8 mouse cellular contexts compared by ENCODE assay signal in genomic region chr6:91409448-91410167, GRCm38 (mm10). TPM values are rescaled to one million over a fixed set of nuclear protein-coding genes. Genes with fewer than 3 reads are reported as not detected.
DNase-seq lines count a peak whose midpoint lies in the region; ATAC-seq and TF ChIP-seq lines count a peak whose summit lies in the region.

No protein-coding gene starts in this region.

- H3K9ac ChIP-seq in lung, embryonic 15.5 days: no peak overlapping the region
- H3K9ac ChIP-seq in embryonic facial prominence, embryonic 14.5 days (ENCODE audit: low read depth, low read length): no peak overlapping the region
- no peak overlapping the region for H3K9ac ChIP-seq in kidney, embryonic 14.5 days (ENCODE audit: low read depth, low read length)
- H3K9ac ChIP-seq in midbrain, embryonic 12.5 days (replicated peaks): peak overlapping the region; percentile 71

- no peak for TF ChIP-seq POLR2A in lung, adult 2 months (IDR thresholded peaks at IDR 0.05; ENCODE audit: borderline replicate concordance, extremely low read depth, low read depth, low read length)

- peak overlapping the region; percentile 83 for H3K4me2 ChIP-seq in lung, embryonic 15.5 days
- peak overlapping the region; percentile 97 for H3K4me2 ChIP-seq in embryonic facial prominence, embryonic 14.5 days (ENCODE audit: low read depth, low read length)
- peak overlapping the region; percentile 98 for H3K4me2 ChIP-seq in kidney, embryonic 14.5 days (replicated peaks; ENCODE audit: low read depth, low read length)
- H3K4me2 ChIP-seq in midbrain, embryonic 12.5 days (replicated peaks): peak overlapping the region; percentile 89

- TF ChIP-seq CTCF in lung, adult 2 months (IDR thresholded peaks at IDR 0.05; ENCODE audit: insufficient read depth, low read length): no peak

- no peaks in the 10 kb centered on the region for H3K36me3 ChIP-seq in lung, embryonic 15.5 days
- no peaks in the 10 kb centered on the region for H3K36me3 ChIP-seq in embryonic facial prominence, embryonic 14.5 days (ENCODE audit: control insufficient read depth, insufficient read depth, low read length)
- no peaks in the 10 kb centered on the region for H3K36me3 ChIP-seq in kidney, embryonic 14.5 days (ENCODE audit: control insufficient read depth, insufficient read depth, low read length)
- H3K36me3 ChIP-seq in midbrain, embryonic 12.5 days: peaks cover 25% of the 10 kb centered on the region

- H3K4me1 ChIP-seq in lung, embryonic 15.5 days: peaks cover 12% of the 10 kb centered on the region; the same call in 1 of the 2 replicates
- H3K4me1 ChIP-seq in lung, adult 2 months (ENCODE audit: control insufficient read depth, insufficient read depth, low read length): no peaks in the 10 kb centered on the region
- H3K4me1 ChIP-seq in embryonic facial prominence, embryonic 14.5 days (ENCODE audit: control insufficient read depth, insufficient read depth, low read length): no peaks in the 10 kb centered on the region; the same call in none of the 2 replicates
- 0 out of 2 replicates have a peak, but pooled peaks cover 16% of the 10 kb centered on the region for H3K4me1 ChIP-seq in kidney, embryonic 14.5 days (ENCODE audit: control insufficient read depth, insufficient read depth, low read length)
- H3K4me1 ChIP-seq in midbrain, embryonic 12.5 days: peaks cover 28% of the 10 kb centered on the region

- no peak for ATAC-seq in lung, embryonic 15.5 days (ENCODE audit: borderline replicate concordance, extremely low read depth, low FRiP score, low TSS enrichment)
- ATAC-seq in embryonic facial prominence, embryonic 14.5 days (ENCODE audit: low read depth): no peak
- 0 out of 2 replicates have a peak, but pooled peaks have one; percentile 68 for ATAC-seq in kidney, embryonic 14.5 days (ENCODE audit: low FRiP score, low TSS enrichment)
- ATAC-seq in midbrain, embryonic 12.5 days (ENCODE audit: low FRiP score, low read depth): peak; percentile 25; the same call in 1 of the 2 replicates

- WGBS in lung, embryonic 15.5 days: under 1% methylated on average over 34 of the region's 34 CpGs
- 1% methylated on average over 34 of the region's 34 CpGs for WGBS in lung, adult 2 months
- under 1% methylated on average over 34 of the region's 34 CpGs for WGBS in embryonic facial prominence, embryonic 14.5 days
- WGBS in kidney, embryonic 14.5 days: under 1% methylated on average over 34 of the region's 34 CpGs
- under 1% methylated on average over 34 of the region's 34 CpGs for WGBS in midbrain, embryonic 12.5 days

- peaks cover 81% of the 10 kb centered on the region for H3K27me3 ChIP-seq in lung, embryonic 15.5 days
- H3K27me3 ChIP-seq in embryonic facial prominence, embryonic 14.5 days (replicated peaks; ENCODE audit: control insufficient read depth, insufficient read depth, low read length): peaks cover 74% of the 10 kb centered on the region
- peaks cover 63% of the 10 kb centered on the region for H3K27me3 ChIP-seq in kidney, embryonic 14.5 days (ENCODE audit: control insufficient read depth, insufficient read depth, low read length)
- peaks cover 69% of the 10 kb centered on the region for H3K27me3 ChIP-seq in midbrain, embryonic 12.5 days

- H3K9me3 ChIP-seq in lung, embryonic 15.5 days: no peaks in the 10 kb centered on the region
- no peaks in the 10 kb centered on the region for H3K9me3 ChIP-seq in embryonic facial prominence, embryonic 14.5 days (ENCODE audit: control insufficient read depth, low read length)
- no peaks in the 10 kb centered on the region for H3K9me3 ChIP-seq in kidney, embryonic 14.5 days (ENCODE audit: control insufficient read depth, low read length)
- H3K9me3 ChIP-seq in midbrain, embryonic 12.5 days: no peaks in the 10 kb centered on the region

- no peak for DNase-seq in lung, adult 2 months
- peak; percentile 4 for DNase-seq in embryonic facial prominence, embryonic 14.5 days (ENCODE audit: low spot score)
- no peak for DNase-seq in thymus, postnatal 4 days
- no peak for DNase-seq in left cerebral cortex, adult 9 months (ENCODE audit: low spot score in 2 of 2)
- no peak for DNase-seq in urinary bladder, postnatal 4 days (ENCODE audit: low spot score in 2 of 2)

- no peak overlapping the region for H3K27ac ChIP-seq in lung, embryonic 15.5 days
- no peak overlapping the region for H3K27ac ChIP-seq in embryonic facial prominence, embryonic 14.5 days (replicated peaks; ENCODE audit: low read depth, low read length)
- H3K27ac ChIP-seq in kidney, embryonic 14.5 days (ENCODE audit: low read depth, low read length): no peak overlapping the region
- H3K27ac ChIP-seq in midbrain, embryonic 12.5 days (replicated peaks): peak overlapping the region; percentile 20; the same call in 1 of the 2 replicates

- peak overlapping the region; percentile 45 for H3K4me3 ChIP-seq in lung, embryonic 15.5 days
- H3K4me3 ChIP-seq in lung, adult 2 months (replicated peaks; ENCODE audit: extremely low read depth, low read depth, low read length): no peak overlapping the region
- peak overlapping the region; percentile 51 for H3K4me3 ChIP-seq in embryonic facial prominence, embryonic 14.5 days (ENCODE audit: low read depth, low read length)
- peak overlapping the region; percentile 51 for H3K4me3 ChIP-seq in kidney, embryonic 14.5 days (ENCODE audit: low read length)
- peak overlapping the region; percentile 66 for H3K4me3 ChIP-seq in midbrain, embryonic 12.5 days

RNA-seq across cellular contexts. Expression of gene Wnt7a, which starts 1.6 kb away (rescaled TPM):
- polyA plus RNA-seq in lung, embryonic 15.5 days (2015; fragmentation: Nextera tagmentation; extraction: Ambion mirVana): 1.2 and 1.8 TPM in 2 replicates
- 9.7 and 10.8 TPM in 2 replicates for polyA plus RNA-seq in lung, adult 2 months (2012; rRNA removed)
- 0.54 and 1.2 TPM in 2 replicates for polyA plus RNA-seq in embryonic facial prominence, embryonic 14.5 days (2014; fragmentation: Nextera tagmentation; extraction: Ambion mirVana)
- 0.22 TPM in 1 of 2 replicates, not detected in the other for polyA plus RNA-seq in kidney, embryonic 14.5 days (2014; fragmentation: Nextera tagmentation; extraction: Ambion mirVana)
- 10.3 and 16.4 TPM in 2 replicates for polyA plus RNA-seq in midbrain, embryonic 12.5 days (2016; fragmentation: Nextera tagmentation; extraction: Ambion mirVana)

Comparison
In these comparisons a context has a peak if more than half of its experiments do, and no peak if none do; other contexts are left out.
1. ATAC-seq: peak in kidney, embryonic 14.5 days (single experiment) and midbrain, embryonic 12.5 days (single experiment); none in lung, embryonic 15.5 days (single experiment) and embryonic facial prominence, embryonic 14.5 days (single experiment).
2. Peak in every context shown above with its lines, with median percentiles within 50 percentile points of each other: H3K4me2 ChIP-seq.